In genomic region chr5:114567565-114568197, GRCm38 (mm10) we compare ENCODE assay signal across 8 mouse cellular contexts. TPM values are rescaled to one million over a fixed set of nuclear protein-coding genes. Genes with fewer than 3 reads are reported as not detected.
DNase-seq lines count a peak whose midpoint lies in the region; ATAC-seq and TF ChIP-seq lines count a peak whose summit lies in the region.

TSS of gene Fam222a (plus strand) at chr5:114568016.

- peak within 1 kb of the TSS; percentile 65 for H3K4me3 ChIP-seq in limb, embryonic 14.5 days (replicated peaks; ENCODE audit: low read length)
- H3K4me3 ChIP-seq in midbrain, embryonic 15.5 days, result peak within 1 kb of the TSS; percentile 72

- intact Hi-C loops in gastrocnemius, postnatal 36 days (cut with DNase I), result no loop called here

- no peaks in the 10 kb centered on the region for H3K36me3 ChIP-seq in limb, embryonic 14.5 days (ENCODE audit: control insufficient read depth, insufficient read depth, low read length)
- no peaks in the 10 kb centered on the region for H3K36me3 ChIP-seq in midbrain, embryonic 15.5 days (replicated peaks)
- no peaks in the 10 kb centered on the region for H3K36me3 ChIP-seq in splenic B cell, adult 2 months (ENCODE audit: control insufficient read depth, insufficient read depth, low read length, poor library complexity, severe bottlenecking)

- DNase-seq in urinary bladder, adult 18-20 months (ENCODE audit: low spot score in 2 of 2), result peak; percentile 41 to 62
- no peak for DNase-seq in urinary bladder, postnatal 10 days (ENCODE audit: low spot score)
- peak; percentile 31 to 43 for DNase-seq in gastrocnemius, postnatal 36 days
- DNase-seq in kidney, adult 18-20 months, result peak; percentile 82
- no peak for DNase-seq in limb, embryonic 14.5 days (ENCODE audit: low spot score)
- peak; percentile 75 for DNase-seq in splenic B cell, adult 2 months (ENCODE audit: low read depth, low spot score)

- peaks cover 32% of the 10 kb centered on the region for H3K4me1 ChIP-seq in limb, embryonic 14.5 days (ENCODE audit: control insufficient read depth, insufficient read depth, low read length)
- peaks cover 46% of the 10 kb centered on the region for H3K4me1 ChIP-seq in midbrain, embryonic 15.5 days

- H3K9ac ChIP-seq in limb, embryonic 14.5 days (ENCODE audit: low read depth, low read length, severe bottlenecking), result peak within 1 kb of the TSS; percentile 41
- peak within 1 kb of the TSS; percentile 62 for H3K9ac ChIP-seq in midbrain, embryonic 15.5 days

- ATAC-seq in common myeloid progenitor, adult 5-6 weeks (replicated peaks; ENCODE audit: low read depth, poor library complexity, severe bottlenecking), result peak; percentile 20
- peak; percentile 67 for ATAC-seq in limb, embryonic 14.5 days (ENCODE audit: low FRiP score, low read depth)
- peak; percentile 74 for ATAC-seq in midbrain, embryonic 15.5 days (replicated peaks)

- H3K4me2 ChIP-seq in limb, embryonic 14.5 days (replicated peaks; ENCODE audit: low read depth, low read length, severe bottlenecking), result peak within 1 kb of the TSS; percentile 99
- H3K4me2 ChIP-seq in midbrain, embryonic 15.5 days, result peak within 1 kb of the TSS; percentile 72

- 0 out of 2 replicates have a peak within 1 kb of the TSS, but pooled peaks have one; percentile 14 for H3K27ac ChIP-seq in limb, embryonic 14.5 days (replicated peaks; ENCODE audit: low read depth, low read length)
- H3K27ac ChIP-seq in midbrain, embryonic 15.5 days, result peak within 1 kb of the TSS; percentile 93

- TF ChIP-seq POLR2A in limb, embryonic 14.5 days (IDR thresholded peaks at IDR 0.05; ENCODE audit: borderline replicate concordance, extremely low read depth, insufficient read depth, insufficient read length), result no peak

- no peaks in the 10 kb centered on the region for H3K9me3 ChIP-seq in limb, embryonic 14.5 days (ENCODE audit: control insufficient read depth, low read length)
- no peaks in the 10 kb centered on the region for H3K9me3 ChIP-seq in midbrain, embryonic 15.5 days

- WGBS in limb, embryonic 14.5 days, result under 1% methylated on average over 57 of the region's 72 CpGs
- WGBS in midbrain, embryonic 15.5 days, result under 1% methylated on average over 65 of the region's 72 CpGs

- H3K27me3 ChIP-seq in limb, embryonic 14.5 days (ENCODE audit: control insufficient read depth, insufficient read depth, low read length), result peaks cover 30% of the 10 kb centered on the region
- H3K27me3 ChIP-seq in midbrain, embryonic 15.5 days (replicated peaks), result no peaks in the 10 kb centered on the region
- no peaks in the 10 kb centered on the region for H3K27me3 ChIP-seq in splenic B cell, adult 2 months (ENCODE audit: control insufficient read depth, insufficient read depth, low read length, poor library complexity, severe bottlenecking)

RNA-seq across cellular contexts. Expression of gene Fam222a, which starts in this region (rescaled TPM):
- total RNA-seq in common myeloid progenitor, adult 5-6 weeks (2017), result 0.18 TPM in 1 of 2 replicates, not detected in the other
- under 1 TPM; 0.22 to 0.28 TPM for total RNA-seq in gastrocnemius, postnatal 36 days (2021)
- 1.5 and 2.2 TPM in 2 replicates for polyA plus RNA-seq in limb, embryonic 14.5 days (2012; rRNA removed)
- 0.86 and 1.1 TPM in 2 replicates for polyA plus RNA-seq in limb, embryonic 14.5 days (2014; fragmentation: Nextera tagmentation; extraction: Ambion mirVana)
- 7.1 and 8.1 TPM in 2 replicates for polyA plus RNA-seq in midbrain, embryonic 15.5 days (2015; fragmentation: Nextera tagmentation; extraction: Ambion mirVana)

Comparison
In these comparisons a context has a peak if more than half of its experiments do, and no peak if none do; other contexts are left out.
1. DNase-seq: peak in urinary bladder, adult 18-20 months (2 of 2), kidney, adult 18-20 months (single experiment) and splenic B cell, adult 2 months (single experiment); none in urinary bladder, postnatal 10 days (single experiment) and limb, embryonic 14.5 days (single experiment).
2. Peak in ATAC-seq in common myeloid progenitor, adult 5-6 weeks; RNA of the gene not detected or under 1 TPM.
3. Peak in DNase-seq in gastrocnemius, postnatal 36 days; RNA of the gene not detected or under 1 TPM.
4. ATAC-seq: peak in every context shown above with its lines; median percentile 74 in midbrain, embryonic 15.5 days; 67 in limb, embryonic 14.5 days; 20 in common myeloid progenitor, adult 5-6 weeks.